Mouse (Mus musculus) embryonic fibroblast, embryonic 13.5 days (primary cell): ENCODE measurements at regions not wholly inside any gene's neighbourhood (a gene's known extent, or its start where the extent isn't known, plus 50 kb on each side); places are given as distances from the start of the nearest gene placed in this dataset.

ENCODE experiments used
- CTCF ChIP-seq: IDR thresholded peaks from 2 replicates; pipeline ENCODE4 v1.5.1; 2011; ENCODE audit warnings: mild to moderate bottlenecking, control low read depth, low read length, moderate library complexity, borderline replicate concordance; ENCODE audit not compliant: insufficient read depth
- POLR2A ChIP-seq: IDR thresholded peaks from 2 replicates; pipeline ENCODE4 v1.6.1; 2011; ENCODE audit warnings: low read depth, mild to moderate bottlenecking, control low read depth, low read length, moderate library complexity

DNA sequence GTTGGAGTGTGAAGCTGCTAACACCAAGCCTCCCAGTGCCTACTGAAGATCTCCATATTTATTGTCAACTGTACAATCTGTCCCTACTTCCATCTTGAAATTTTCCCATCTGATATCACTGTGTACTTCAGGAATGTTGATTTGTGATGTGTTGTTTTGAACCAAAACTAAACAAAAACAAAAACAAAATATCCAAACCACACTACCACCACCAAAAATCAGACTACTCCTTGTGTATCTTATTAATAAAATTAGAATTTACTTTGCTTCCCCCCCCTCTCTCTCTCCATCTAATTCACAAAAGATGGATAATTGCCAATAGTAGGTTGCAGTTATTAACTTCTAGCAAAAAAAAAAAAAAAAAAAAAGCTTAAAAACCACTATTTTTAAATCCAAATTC, 166.5 kb upstream of the Tmem161b start:
- TF ChIP-seq CTCF (no peak), POLR2A (no peak)
